Mouse (Mus musculus) heart, embryonic 11.5 days (tissue): Measurements from ENCODE around the gene B3gnt4. TPM values are rescaled to one million over a fixed set of nuclear protein-coding genes. Genes with fewer than 3 reads are reported as not detected.

Experiments used
- ATAC-seq: fragments of 200-750 bp; cut with Nextera tagmentation; replicated peaks from 2 replicates; pipeline ENCODE4 v1.8.0; 2017; ENCODE audit warnings: moderate library complexity; ENCODE audit not compliant: insufficient number of reproducible peaks, low FRiP score, low TSS enrichment
- H3K27ac ChIP-seq: fragments of 300-500 bp; sonication (generic); 2 replicates; pipeline ENCODE4 v1.5.1; 2014; ENCODE audit warnings: mild to moderate bottlenecking, low read depth, low read length
- H3K27me3 ChIP-seq: fragments of 300-500 bp; sonication (generic); 2 replicates; pipeline ENCODE4 v1.6.1; 2014; ENCODE audit warnings: mild to moderate bottlenecking, low read length, mixed read lengths; ENCODE audit not compliant: control insufficient read depth, insufficient read depth
- H3K36me3 ChIP-seq: fragments of 300-500 bp; sonication (generic); 2 replicates; pipeline ENCODE4 v1.6.1; 2014; ENCODE audit warnings: mild to moderate bottlenecking, low read length, moderate library complexity, mixed read lengths; ENCODE audit not compliant: control insufficient read depth, insufficient read depth
- H3K4me1 ChIP-seq: fragments of 300-500 bp; sonication (generic); 2 replicates; pipeline ENCODE4 v1.6.1; 2014; ENCODE audit warnings: low read length; ENCODE audit not compliant: control insufficient read depth, insufficient read depth
- H3K4me2 ChIP-seq: fragments of 300-500 bp; sonication (generic); 2 replicates; pipeline ENCODE4 v1.6.1; 2014; ENCODE audit warnings: mild to moderate bottlenecking, moderate library complexity
- H3K4me3 ChIP-seq: fragments of 300-500 bp; sonication (generic); 2 replicates; pipeline ENCODE4 v1.5.1; 2014; ENCODE audit warnings: low read depth, low read length
- H3K9ac ChIP-seq: fragments of 300-500 bp; sonication (generic); 2 replicates; pipeline ENCODE4 v1.6.1; 2014; ENCODE audit warnings: mild to moderate bottlenecking, low read depth, low read length, moderate library complexity
- H3K9me3 ChIP-seq: fragments of 300-500 bp; sonication (generic); replicated peaks from 2 replicates; pipeline ENCODE4 v1.6.1; 2016; ENCODE audit warnings: low read length; ENCODE audit not compliant: control insufficient read depth
- WGBS: fragments of 180-500 bp; shearing (Covaris S2); extraction: QIAGEN DNeasy Blood & Tissue Kit; methylation state at CpG from one replicate; pipeline ENCODE4 v1.1.7; 2014; ENCODE audit not compliant: insufficient replicate concordance; 5-methylcytosine and 5-hydroxymethylcytosine counted together
- polyA plus RNA-seq: library from polyadenylated mRNA; unstranded; fragments of >200 nt; fragmentation: Nextera tagmentation; extraction: Ambion mirVana; gene quantifications from 2 replicates; pipeline ENCODE4 v1.2.1, GENCODE M21; 2014

The B3gnt4 gene
- polyA plus RNA-seq, 1 experiment from 2014 or later = not detected

- ATAC-seq = no peak
- Histone ChIP-seq H3K4me1 (peaks cover 12% of the 10 kb centered on the region), H3K36me3 (peaks cover 8% of the 10 kb centered on the region; the same call in 1 of the 2 replicates), H3K27me3 (no peaks in the 10 kb centered on the region), H3K27ac (no peak overlapping the region), H3K9me3 (no peaks in the 10 kb centered on the region), H3K9ac (no peak overlapping the region), H3K4me2 (no peak overlapping the region), H3K4me3 (no peak overlapping the region)
- 95% methylated on average over 1 of the region's 1 CpGs for WGBS
Measured at GRCm38 (mm10) chr5:123521621-123522020, 11.4 kb downstream of the B3gnt4 start.

DNA sequence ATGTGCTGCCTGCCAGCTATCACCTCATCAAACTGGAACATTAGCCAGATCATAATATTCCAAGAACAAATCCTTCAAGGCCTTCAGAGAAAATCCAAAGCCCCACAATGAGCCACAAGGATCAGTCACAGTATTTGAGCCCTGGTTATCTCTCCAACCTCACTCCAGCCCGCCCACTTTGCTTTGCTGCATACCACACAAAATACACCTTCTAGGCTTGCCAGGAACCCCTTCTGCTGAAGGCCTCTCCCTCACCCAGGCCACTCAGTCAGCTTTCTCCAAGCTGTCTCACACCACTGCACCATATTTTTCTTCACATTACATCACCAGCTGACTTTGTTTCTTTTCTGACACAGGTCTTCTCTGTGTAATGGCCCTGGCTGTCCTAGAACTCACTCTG, 11.9 kb downstream of the B3gnt4 start:
- no peak overlapping the region for H3K27ac ChIP-seq
- H3K4me2 ChIP-seq = no peak overlapping the region
- no peaks in the 10 kb centered on the region for H3K27me3 ChIP-seq
- H3K4me3 ChIP-seq = no peak overlapping the region
- no peaks in the 10 kb centered on the region for H3K9me3 ChIP-seq
- H3K9ac ChIP-seq = no peak overlapping the region
- 68% methylated on average over 1 of the region's 1 CpGs for WGBS
- no peak for ATAC-seq
- peaks cover 12% of the 10 kb centered on the region for H3K4me1 ChIP-seq
- peaks cover 4% of the 10 kb centered on the region; the same call in 1 of the 2 replicates for H3K36me3 ChIP-seq

DNA sequence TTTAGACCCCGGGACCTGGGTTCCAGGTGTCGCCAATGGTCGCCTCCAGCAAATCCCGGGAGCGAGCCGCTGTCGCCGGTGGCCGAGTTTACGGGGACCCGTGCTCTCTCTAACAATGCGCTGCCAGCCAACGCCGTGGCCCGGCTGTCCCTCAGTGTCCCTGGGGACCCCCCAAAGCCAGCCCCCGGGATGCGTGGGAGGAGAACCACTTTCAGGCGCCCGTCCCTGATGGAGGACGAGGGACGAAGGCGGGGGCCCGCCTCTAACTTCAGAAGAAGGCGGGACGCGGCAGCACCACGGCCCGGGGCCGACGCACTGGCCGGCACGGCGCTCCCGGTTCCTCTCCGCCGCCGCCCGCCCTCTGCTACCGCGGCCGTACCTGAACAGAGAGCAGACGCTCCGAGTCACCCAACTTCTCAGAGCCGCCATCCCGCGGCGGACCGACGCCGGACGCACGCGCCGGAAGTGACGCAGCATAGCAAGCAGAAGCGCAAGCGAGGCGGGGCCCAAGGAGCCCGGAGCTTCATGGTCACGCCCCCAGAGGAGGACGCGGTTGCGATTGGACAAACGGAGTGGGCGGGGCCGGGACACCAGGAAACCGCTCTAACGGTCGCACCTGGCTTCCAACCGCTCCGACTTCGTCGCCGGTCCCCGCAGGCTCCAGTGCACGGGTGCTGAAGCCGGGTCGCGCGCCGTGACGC, 13.6 kb downstream of the B3gnt4 start, which contains the start of gene Diablo:
Gene Diablo, minus strand, starts transcription at position 485 of the 701 bp plus-strand sequence.
- Histone ChIP-seq H3K4me1 (peaks cover 12% of the 10 kb centered on the region), H3K9ac (peak within 1 kb of the TSS; percentile 83), H3K36me3 (0 out of 2 replicates have a peak, but pooled peaks cover 2% of the 10 kb centered on the region), H3K4me2 (peak within 1 kb of the TSS; percentile 74), H3K4me3 (peak within 1 kb of the TSS; percentile 87), H3K27me3 (no peaks in the 10 kb centered on the region), H3K27ac (peak within 1 kb of the TSS; percentile 54; the same call in 1 of the 2 replicates), H3K9me3 (no peaks in the 10 kb centered on the region)
- WGBS = under 1% methylated on average over 81 of the region's 82 CpGs
- peak; percentile 96 for ATAC-seq

DNA sequence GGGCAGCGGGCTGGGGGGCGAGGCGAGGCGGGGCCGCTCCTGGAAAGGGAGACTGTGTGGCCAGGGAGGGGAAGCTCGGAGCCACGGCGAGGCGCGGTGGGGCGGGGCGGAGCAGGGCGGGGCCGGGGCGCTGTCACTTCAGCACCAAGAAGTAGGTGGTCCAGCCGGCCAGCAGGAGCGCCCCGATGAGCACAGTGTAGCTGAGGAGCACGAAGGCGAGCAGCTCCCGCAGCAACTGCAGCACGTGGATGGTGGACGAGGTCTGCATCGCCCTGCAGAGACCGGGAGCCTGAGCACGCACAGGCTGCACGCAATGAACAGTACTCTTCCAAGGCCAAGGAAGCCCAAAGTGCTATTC, 14.1 kb downstream of the B3gnt4 start:
- no peaks in the 10 kb centered on the region for H3K9me3 ChIP-seq
- H3K27me3 ChIP-seq = no peaks in the 10 kb centered on the region
- ATAC-seq = peak; percentile 93
- H3K27ac ChIP-seq = no peak overlapping the region
- WGBS = under 1% methylated on average over 25 of the region's 27 CpGs
- H3K4me1 ChIP-seq = peaks cover 12% of the 10 kb centered on the region
- H3K4me2 ChIP-seq = peak overlapping the region; percentile 74
- 0 out of 2 replicates have a peak, but pooled peaks cover 2% of the 10 kb centered on the region for H3K36me3 ChIP-seq
- H3K4me3 ChIP-seq = peak overlapping the region; percentile 87
- no peak overlapping the region; the same call in 1 of the 2 replicates for H3K9ac ChIP-seq

DNA sequence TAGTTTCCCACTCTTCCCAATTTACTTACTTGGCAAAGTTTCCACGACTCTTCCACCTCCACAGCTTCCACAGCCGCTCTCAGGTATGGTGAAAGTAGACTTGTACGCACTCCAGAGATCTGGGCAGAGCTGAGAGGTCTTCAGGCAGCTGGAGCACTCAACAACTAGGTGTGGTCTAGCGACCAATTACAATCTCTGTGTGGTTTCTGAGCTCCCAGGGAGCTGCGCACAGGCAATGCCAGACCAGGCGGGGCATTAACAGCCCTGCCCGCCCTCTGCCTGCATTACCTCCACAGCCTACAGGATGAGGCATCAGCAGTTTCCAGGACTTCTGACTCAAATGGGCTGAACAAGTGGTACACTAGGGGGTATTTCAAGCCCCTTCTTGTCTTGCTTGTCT, 15.0 kb downstream of the B3gnt4 start, which contains the start of gene Gm49027:
Gene Gm49027, minus strand, starts transcription at position 208 of the 400 bp plus-strand sequence.
- 76% methylated on average over 7 of the region's 7 CpGs for WGBS
- Histone ChIP-seq H3K27me3 (no peaks in the 10 kb centered on the region), H3K36me3 (no peaks in the 10 kb centered on the region), H3K4me2 (peak within 1 kb of the TSS; percentile 74), H3K9me3 (no peaks in the 10 kb centered on the region), H3K27ac (no peak within 1 kb of the TSS), H3K4me3 (peak within 1 kb of the TSS; percentile 87), H3K4me1 (peaks cover 12% of the 10 kb centered on the region), H3K9ac (no peak within 1 kb of the TSS; the same call in 1 of the 2 replicates)
- ATAC-seq = no peak

DNA sequence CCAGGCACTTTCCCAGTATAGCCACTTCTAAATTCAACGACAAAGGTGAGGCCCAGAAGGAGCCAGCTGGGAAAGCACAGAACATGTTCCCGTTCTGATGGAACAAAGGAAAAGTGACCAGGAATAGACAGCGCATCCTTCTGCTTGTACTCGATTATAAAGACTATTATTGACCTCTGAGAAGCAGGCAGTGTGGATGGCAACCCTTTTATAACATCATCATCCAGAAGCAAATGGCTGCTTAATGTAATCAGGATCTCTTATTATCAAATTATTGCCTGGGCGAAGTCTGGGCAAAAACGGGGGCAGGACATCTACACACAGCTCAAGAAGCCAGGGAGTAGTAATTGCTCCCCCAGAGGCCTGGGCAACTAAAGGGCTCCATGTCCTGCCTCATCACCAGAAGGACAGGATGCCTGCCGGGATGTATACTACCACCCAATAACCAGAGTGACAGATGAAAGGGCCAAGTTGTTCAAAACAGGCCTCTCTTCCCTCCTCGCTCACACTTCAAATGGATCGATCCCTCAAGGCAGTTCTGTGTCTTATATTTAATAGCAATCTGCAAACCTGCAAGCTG, 15.7 kb downstream of the B3gnt4 start:
- H3K9ac ChIP-seq = no peak overlapping the region
- WGBS = 87% methylated on average over 9 of the region's 9 CpGs
- no peaks in the 10 kb centered on the region for H3K9me3 ChIP-seq
- H3K27me3 ChIP-seq = no peaks in the 10 kb centered on the region
- H3K4me2 ChIP-seq = no peak overlapping the region
- no peak overlapping the region for H3K27ac ChIP-seq
- H3K36me3 ChIP-seq = no peaks in the 10 kb centered on the region
- no peak for ATAC-seq
- H3K4me1 ChIP-seq = peaks cover 12% of the 10 kb centered on the region
- no peak overlapping the region for H3K4me3 ChIP-seq

DNA sequence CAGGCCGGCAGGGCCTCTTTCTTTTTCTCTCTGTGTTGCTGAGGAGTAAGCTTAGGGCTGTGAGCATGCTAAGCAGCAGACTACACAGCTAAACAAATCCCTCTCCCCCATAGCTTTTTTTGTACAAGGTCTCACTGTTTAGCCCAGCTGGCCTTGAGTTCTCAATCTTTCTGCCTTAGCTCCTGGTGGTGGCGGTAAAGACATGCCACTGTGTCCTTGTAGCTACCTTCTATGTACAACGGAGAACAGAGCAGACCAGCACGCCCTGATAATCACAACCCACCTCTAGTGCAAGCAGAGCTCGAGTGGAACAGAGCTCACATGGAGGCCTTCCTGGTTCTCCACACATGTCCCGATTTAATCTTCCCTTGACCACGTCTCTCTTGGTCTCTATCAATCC, 18.4 kb downstream of the B3gnt4 start:
- no peak overlapping the region for H3K4me2 ChIP-seq
- H3K27ac ChIP-seq = no peak overlapping the region
- ATAC-seq = no peak
- no peak overlapping the region for H3K9ac ChIP-seq
- H3K4me3 ChIP-seq = no peak overlapping the region
- H3K9me3 ChIP-seq = no peaks in the 10 kb centered on the region
- H3K4me1 ChIP-seq = peaks cover 4% of the 10 kb centered on the region
- no peaks in the 10 kb centered on the region for H3K27me3 ChIP-seq
- peaks cover 7% of the 10 kb centered on the region for H3K36me3 ChIP-seq
- 65% methylated on average over 7 of the region's 7 CpGs for WGBS

- Histone ChIP-seq H3K4me3 (no peak overlapping the region), H3K27ac (no peak overlapping the region), H3K4me2 (no peak overlapping the region), H3K36me3 (peaks cover 11% of the 10 kb centered on the region), H3K4me1 (no peaks in the 10 kb centered on the region), H3K9ac (no peak overlapping the region), H3K9me3 (no peaks in the 10 kb centered on the region), H3K27me3 (no peaks in the 10 kb centered on the region)
- WGBS = 92% methylated on average over 8 of the region's 8 CpGs
- no peak for ATAC-seq
Measured at GRCm38 (mm10) chr5:123530056-123530455, 19.8 kb downstream of the B3gnt4 start.
